Mouse (Mus musculus) hindbrain, embryonic 12.5 days (tissue): Measurements from ENCODE around the gene Plin3. TPM values are rescaled to one million over a fixed set of nuclear protein-coding genes. Genes with fewer than 3 reads are reported as not detected.
"Not testable (repeated sequence)": the region's sequence is repeated elsewhere in the genome, so short reads cannot be mapped to it uniquely, and the experiment has no call there.

Source experiments
- ATAC-seq: fragments of 200-750 bp; cut with Nextera tagmentation; 2 replicates; pipeline ENCODE4 v1.8.0; 2017; ENCODE audit warnings: moderate TSS enrichment; ENCODE audit not compliant: low FRiP score
- H3K27ac ChIP-seq: fragments of 300-500 bp; sonication (generic); 2 replicates; pipeline ENCODE4 v1.5.1; 2016; ENCODE audit warnings: mild to moderate bottlenecking
- H3K27me3 ChIP-seq: fragments of 300-500 bp; sonication (generic); 2 replicates; pipeline ENCODE4 v1.6.1; 2016; ENCODE audit warnings: mild to moderate bottlenecking
- H3K36me3 ChIP-seq: fragments of 300-500 bp; sonication (generic); 2 replicates; pipeline ENCODE4 v1.6.1; 2016; ENCODE audit warnings: mild to moderate bottlenecking
- H3K4me1 ChIP-seq: fragments of 300-500 bp; sonication (generic); 2 replicates; pipeline ENCODE4 v1.6.1; 2016
- H3K4me2 ChIP-seq: fragments of 300-500 bp; sonication (generic); replicated peaks from 2 replicates; pipeline ENCODE4 v1.6.1; 2016; ENCODE audit warnings: mild to moderate bottlenecking
- H3K4me3 ChIP-seq: fragments of 300-500 bp; sonication (generic); 2 replicates; pipeline ENCODE4 v1.5.1; 2016; ENCODE audit warnings: mild to moderate bottlenecking
- H3K9ac ChIP-seq: fragments of 300-500 bp; sonication (generic); 2 replicates; pipeline ENCODE4 v1.6.1; 2016; ENCODE audit warnings: mild to moderate bottlenecking, moderate library complexity
- H3K9me3 ChIP-seq: fragments of 300-500 bp; sonication (generic); replicated peaks from 2 replicates; pipeline ENCODE4 v1.6.1; 2016; ENCODE audit warnings: mild to moderate bottlenecking
- WGBS: fragments of 180-500 bp; shearing (Covaris S2); methylation state at CpG from one replicate; pipeline ENCODE4 v1.1.7; 2016; 5-methylcytosine and 5-hydroxymethylcytosine counted together
- polyA plus RNA-seq: library from polyadenylated mRNA; unstranded; fragments of >200 nt; fragmentation: Nextera tagmentation; extraction: Ambion mirVana; gene quantifications from 2 replicates; pipeline ENCODE4 v1.2.1, GENCODE M21; 2016

The Plin3 gene
- polyA plus RNA-seq, 1 experiment from 2014 or later, result 37.2 TPM

DNA sequence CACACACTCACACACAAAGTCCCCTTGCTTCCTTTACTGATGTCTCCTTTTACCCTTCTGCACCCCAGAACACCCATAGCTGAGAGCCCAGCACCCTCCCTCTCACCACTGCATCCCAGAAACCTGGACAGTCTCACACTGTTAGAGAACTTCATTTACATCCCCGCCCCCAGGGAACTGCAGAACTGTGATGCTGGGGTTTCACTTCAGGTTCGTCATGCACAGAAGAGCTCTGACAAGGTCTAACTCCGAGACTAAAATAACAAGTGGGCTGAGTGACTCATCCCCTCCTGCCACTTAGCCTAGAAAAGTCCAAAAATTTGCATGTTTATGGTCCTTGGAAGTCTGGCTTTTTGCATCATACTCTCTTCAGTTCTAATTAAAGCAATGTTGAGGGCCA lies 26.4 kb downstream of the Plin3 start:
- H3K4me3 ChIP-seq, result no peak overlapping the region
- H3K4me1 ChIP-seq, result peaks cover 13% of the 10 kb centered on the region
- no peak for ATAC-seq
- no peak overlapping the region for H3K9ac ChIP-seq
- no peak overlapping the region for H3K27ac ChIP-seq
- peaks cover 23% of the 10 kb centered on the region for H3K36me3 ChIP-seq
- H3K4me2 ChIP-seq, result no peak overlapping the region
- WGBS, result 71% methylated on average over 3 of the region's 3 CpGs
- H3K9me3 ChIP-seq, result no peaks in the 10 kb centered on the region
- no peaks in the 10 kb centered on the region for H3K27me3 ChIP-seq

GRCm38 (mm10) chr17:56265869-56266268 lies 26.8 kb downstream of the Plin3 start:
- Histone ChIP-seq H3K4me1 (peaks cover 17% of the 10 kb centered on the region), H3K9ac (no peak overlapping the region), H3K27ac (no peak overlapping the region), H3K36me3 (peaks cover 27% of the 10 kb centered on the region), H3K4me3 (no peak overlapping the region), H3K9me3 (no peaks in the 10 kb centered on the region), H3K4me2 (no peak overlapping the region), H3K27me3 (no peaks in the 10 kb centered on the region)
- WGBS, result 86% methylated on average over 3 of the region's 3 CpGs
- ATAC-seq, result no peak

- 95% methylated on average over 4 of the region's 4 CpGs for WGBS
- no peak overlapping the region for H3K4me2 ChIP-seq
- no peak for ATAC-seq
Measured at GRCm38 (mm10) chr17:56265011-56265410, 27.7 kb downstream of the Plin3 start.

GRCm38 (mm10) chr17:56264020-56264419 lies 28.7 kb downstream of the Plin3 start:
- WGBS, result 25% methylated on average over 8 of the region's 8 CpGs
- peak; percentile 54; the same call in 1 of the 2 replicates for ATAC-seq
- Histone ChIP-seq H3K36me3 (peaks cover 45% of the 10 kb centered on the region), H3K27ac (no peak overlapping the region), H3K9me3 (no peaks in the 10 kb centered on the region), H3K4me2 (no peak overlapping the region), H3K9ac (no peak overlapping the region), H3K4me1 (peaks cover 27% of the 10 kb centered on the region), H3K4me3 (no peak overlapping the region), H3K27me3 (no peaks in the 10 kb centered on the region)

More at GRCm38 (mm10) chr17:56265011-56265410, 27.7 kb downstream of the Plin3 start:
- H3K4me3 ChIP-seq, result no peak overlapping the region
- H3K27me3 ChIP-seq, result no peaks in the 10 kb centered on the region
- H3K27ac ChIP-seq, result no peak overlapping the region
- no peak overlapping the region for H3K9ac ChIP-seq
- H3K36me3 ChIP-seq, result peaks cover 35% of the 10 kb centered on the region
- peaks cover 24% of the 10 kb centered on the region for H3K4me1 ChIP-seq
- H3K9me3 ChIP-seq, result no peaks in the 10 kb centered on the region

DNA sequence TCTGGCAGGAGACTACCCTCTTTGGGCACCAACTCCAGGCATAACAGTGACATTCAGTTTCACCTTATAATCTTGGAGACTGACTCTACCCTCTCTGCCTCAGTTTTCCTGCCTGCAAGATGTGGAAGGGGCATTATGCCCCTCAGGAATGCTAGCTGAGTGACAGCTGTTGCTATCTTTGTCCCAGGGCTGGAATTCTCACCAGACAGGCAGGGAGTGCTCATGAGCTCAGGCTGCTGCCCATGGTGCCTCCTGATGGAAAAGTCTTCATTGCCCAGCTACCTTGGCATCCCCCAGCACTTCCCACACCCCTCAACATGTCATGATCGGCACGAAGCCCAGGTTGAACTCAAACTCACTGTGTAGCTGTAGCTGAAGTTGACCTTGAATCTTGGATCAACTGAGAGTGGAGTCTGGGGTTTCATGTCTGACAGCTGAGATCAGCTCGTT lies 30.0 kb downstream of the Plin3 start:
- 85% methylated on average over 3 of the region's 3 CpGs for WGBS
- H3K4me1 ChIP-seq, result peaks cover 41% of the 10 kb centered on the region

DNA sequence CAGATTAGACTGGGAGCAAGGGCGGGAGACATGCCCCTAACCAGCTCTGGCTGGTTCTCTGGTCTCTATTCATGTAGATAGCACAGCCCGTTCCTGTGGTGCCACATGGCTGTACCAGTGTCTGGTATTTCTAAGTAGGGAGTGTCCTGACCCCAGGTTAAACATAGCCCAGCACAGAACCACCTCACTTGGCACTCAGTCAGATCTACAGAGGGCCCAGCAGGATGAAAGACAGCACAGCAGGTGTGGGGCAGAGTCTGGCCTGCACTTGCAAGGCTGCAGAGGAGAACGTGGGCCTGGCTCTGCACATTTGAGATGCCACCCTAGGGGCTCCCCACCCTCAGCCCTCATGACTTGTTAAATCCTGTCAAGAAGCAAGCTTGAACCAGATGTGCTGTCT lies 31.5 kb downstream of the Plin3 start:
- no peak for ATAC-seq
- Histone ChIP-seq H3K4me2 (no peak overlapping the region), H3K27ac (no peak overlapping the region), H3K27me3 (no peaks in the 10 kb centered on the region), H3K4me1 (peaks cover 46% of the 10 kb centered on the region), H3K9me3 (no peaks in the 10 kb centered on the region), H3K4me3 (no peak overlapping the region), H3K36me3 (peaks cover 56% of the 10 kb centered on the region), H3K9ac (no peak overlapping the region)
- WGBS, result 74% methylated on average over 3 of the region's 3 CpGs

More for the DNA sequence above, 30.0 kb downstream of the Plin3 start:
- H3K27ac ChIP-seq, result no peak overlapping the region
- H3K4me3 ChIP-seq, result no peak overlapping the region; the same call in 1 of the 2 replicates
- H3K4me2 ChIP-seq, result no peak overlapping the region
- peaks cover 56% of the 10 kb centered on the region for H3K36me3 ChIP-seq
- ATAC-seq, result no peak
- no peaks in the 10 kb centered on the region for H3K27me3 ChIP-seq
- H3K9ac ChIP-seq, result no peak overlapping the region
- no peaks in the 10 kb centered on the region for H3K9me3 ChIP-seq

- Histone ChIP-seq H3K4me3 (no peak overlapping the region), H3K27me3 (0 out of 2 replicates have a peak, but pooled peaks cover 3% of the 10 kb centered on the region), H3K36me3 (peaks cover 47% of the 10 kb centered on the region), H3K9me3 (no peaks in the 10 kb centered on the region), H3K27ac (no peak overlapping the region), H3K9ac (no peak overlapping the region), H3K4me2 (0 out of 2 replicates have a peak overlapping the region, but pooled peaks have one; percentile 1), H3K4me1 (peaks cover 46% of the 10 kb centered on the region)
- ATAC-seq, result no peak
- 90% methylated on average over 10 of the region's 10 CpGs for WGBS
Measured at GRCm38 (mm10) chr17:56259301-56260037, 33.2 kb downstream of the Plin3 start.

- Histone ChIP-seq H3K4me2 (peak overlapping the region; percentile 99; the same call in 1 of the 2 replicates), H3K36me3 (peaks cover 47% of the 10 kb centered on the region), H3K4me1 (peaks cover 44% of the 10 kb centered on the region)
- ATAC-seq, H3K9me3 ChIP-seq, H3K4me3 ChIP-seq, H3K9ac ChIP-seq, H3K27ac ChIP-seq, H3K27me3 ChIP-seq: not testable (repeated sequence)
- 72% methylated on average over 2 of the region's 2 CpGs for WGBS
Measured at GRCm38 (mm10) chr17:56258812-56259211, 33.9 kb downstream of the Plin3 start.

DNA sequence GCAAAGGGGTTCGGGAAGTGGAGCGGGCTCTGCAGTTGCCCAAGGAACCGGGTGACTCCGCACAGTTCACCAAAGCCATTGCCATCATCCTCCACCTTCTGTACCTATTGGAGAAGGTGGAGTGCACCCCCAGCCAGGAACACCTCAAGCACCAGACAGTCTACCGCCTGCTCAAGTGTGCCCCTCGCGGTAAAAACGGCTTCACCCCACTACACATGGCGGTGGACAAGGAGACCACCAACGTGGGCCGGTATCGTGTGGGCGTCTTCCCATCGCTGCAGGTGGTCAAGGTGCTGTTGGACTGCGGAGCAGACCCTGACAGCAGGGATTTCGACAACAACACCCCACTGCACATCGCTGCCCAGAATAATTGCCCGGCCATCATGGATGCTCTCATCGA lies 34.4 kb downstream of the Plin3 start:
- H3K4me1 ChIP-seq, result peaks cover 44% of the 10 kb centered on the region
- not testable (repeated sequence) for H3K27ac ChIP-seq, H3K27me3 ChIP-seq, H3K4me3 ChIP-seq, ATAC-seq, H3K9me3 ChIP-seq, H3K9ac ChIP-seq
- peak overlapping the region; percentile 99; the same call in 1 of the 2 replicates for H3K4me2 ChIP-seq
- 94% methylated on average over 19 of the region's 19 CpGs for WGBS
- H3K36me3 ChIP-seq, result peaks cover 47% of the 10 kb centered on the region

DNA sequence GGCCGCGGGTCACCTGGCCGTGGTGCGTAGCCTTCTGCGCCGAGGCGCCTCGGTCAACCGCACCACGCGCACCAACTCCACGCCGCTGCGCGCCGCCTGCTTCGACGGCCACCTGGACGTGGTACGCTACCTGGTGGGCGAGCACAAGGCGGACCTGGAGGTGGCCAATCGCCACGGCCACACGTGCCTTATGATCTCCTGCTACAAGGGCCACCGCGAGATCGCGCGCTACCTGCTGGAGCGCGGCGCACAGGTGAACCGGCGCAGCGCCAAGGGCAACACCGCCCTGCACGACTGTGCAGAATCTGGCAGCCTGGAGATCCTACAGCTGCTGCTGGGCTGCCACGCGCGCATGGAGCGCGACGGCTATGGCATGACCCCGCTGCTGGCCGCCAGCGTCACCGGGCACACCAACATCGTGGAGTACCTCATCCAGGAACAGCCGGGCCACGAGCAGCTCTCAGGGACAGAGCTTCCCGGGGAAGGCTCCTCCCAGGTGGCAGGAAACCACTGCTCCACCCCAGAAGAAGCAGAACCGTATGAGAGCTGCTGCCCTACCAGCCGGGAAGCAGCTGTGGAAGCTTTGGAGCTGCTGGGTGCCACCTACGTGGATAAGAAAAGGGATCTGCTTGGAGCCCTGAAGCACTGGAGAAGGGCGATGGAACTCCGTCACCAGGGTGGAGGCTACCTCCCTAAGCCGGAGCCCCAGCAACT lies 35.3 kb downstream of the Plin3 start:
- H3K27ac ChIP-seq, result peak overlapping the region; percentile 76
- H3K9ac ChIP-seq, result peak overlapping the region; percentile 74
- peaks cover 40% of the 10 kb centered on the region for H3K4me1 ChIP-seq
- H3K27me3 ChIP-seq, result 0 out of 2 replicates have a peak, but pooled peaks cover 3% of the 10 kb centered on the region
- H3K4me2 ChIP-seq, result peak overlapping the region; percentile 99
- H3K9me3 ChIP-seq, result no peaks in the 10 kb centered on the region
- H3K36me3 ChIP-seq, result peaks cover 40% of the 10 kb centered on the region
- peak overlapping the region; percentile 79 for H3K4me3 ChIP-seq
- ATAC-seq, result no peak
- WGBS, result 11% methylated on average over 58 of the region's 58 CpGs

GRCm38 (mm10) chr17:56256239-56256881 lies 36.3 kb downstream of the Plin3 start, which contains the start of gene Fem1a:
TSS of gene Fem1a (plus strand) at chr17:56256810.
- Histone ChIP-seq H3K27ac (peak within 1 kb of the TSS; percentile 85), H3K27me3 (0 out of 2 replicates have a peak, but pooled peaks cover 3% of the 10 kb centered on the region), H3K36me3 (peaks cover 34% of the 10 kb centered on the region), H3K9ac (peak within 1 kb of the TSS; percentile 74), H3K4me2 (peak within 1 kb of the TSS; percentile 99), H3K4me1 (peaks cover 41% of the 10 kb centered on the region), H3K4me3 (peak within 1 kb of the TSS; percentile 79), H3K9me3 (no peaks in the 10 kb centered on the region)
- peak; percentile 92 for ATAC-seq
- under 1% methylated on average over 28 of the region's 28 CpGs for WGBS

- ATAC-seq, result peak; percentile 93
- peaks cover 41% of the 10 kb centered on the region for H3K4me1 ChIP-seq
Measured at GRCm38 (mm10) chr17:56255863-56256238, 36.8 kb downstream of the Plin3 start.

More at GRCm38 (mm10) chr17:56255863-56256238, 36.8 kb downstream of the Plin3 start:
- Histone ChIP-seq H3K9ac (peak overlapping the region; percentile 54), H3K27ac (peak overlapping the region; percentile 85), H3K36me3 (peaks cover 29% of the 10 kb centered on the region), H3K27me3 (0 out of 2 replicates have a peak, but pooled peaks cover 3% of the 10 kb centered on the region), H3K4me3 (peak overlapping the region; percentile 79), H3K9me3 (no peaks in the 10 kb centered on the region), H3K4me2 (peak overlapping the region; percentile 61)
- under 1% methylated on average over 32 of the region's 32 CpGs for WGBS
